Mouse (Mus musculus) ES-Bruce4 (cell line): ENCODE results near the gene Ttc37.

Source experiments
- CTCF ChIP-seq: IDR thresholded peaks from one replicate; pipeline ENCODE4 v1.8.1; 2011; ENCODE audit warnings: low read depth, low read length
- EP300 ChIP-seq: IDR thresholded peaks from 2 replicates; pipeline ENCODE4 v1.6.1; 2011; ENCODE audit warnings: low read depth, low read length; ENCODE audit not compliant: insufficient read depth
- POLR2A ChIP-seq: IDR thresholded peaks from one replicate; pipeline ENCODE4 v1.8.1; 2011; ENCODE audit warnings: low read length; ENCODE audit not compliant: insufficient read depth

DNA sequence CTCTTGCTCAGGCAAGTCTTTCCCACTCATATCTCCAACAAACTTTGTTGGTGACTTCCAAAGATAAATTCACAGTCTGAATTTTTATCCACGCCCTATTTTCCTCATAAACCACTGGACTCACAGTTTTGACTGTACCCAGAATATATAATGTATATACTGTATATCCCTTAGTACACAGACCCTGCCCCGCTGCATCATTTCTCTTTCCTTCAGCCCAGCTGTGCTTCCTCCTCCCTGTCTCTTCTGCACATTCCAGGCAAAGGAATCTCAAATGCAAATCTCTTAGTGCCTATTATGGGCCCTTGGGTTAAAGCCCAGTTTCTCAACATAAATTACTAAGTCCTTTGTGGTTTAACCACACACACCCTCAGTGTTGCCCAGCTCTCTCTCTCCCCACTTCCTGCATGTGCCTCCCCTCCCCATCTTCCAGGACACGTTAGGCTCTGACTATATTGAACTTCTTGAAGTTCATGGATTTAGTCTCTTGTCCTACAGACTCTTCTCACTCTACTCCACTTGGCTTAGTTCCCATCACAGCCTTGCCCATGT is 98.8 kb downstream of the Ttc37 start:
- TF ChIP-seq POLR2A (no peak), CTCF (no peak), EP300 (no peak)
